In genomic region chr11:119111345-119111744, GRCm38 (mm10) we compare ENCODE assay signal across 11 mouse cellular contexts. TPM values are rescaled to one million over a fixed set of nuclear protein-coding genes. Genes with fewer than 3 reads are reported as not detected.
DNase-seq lines count a peak whose midpoint lies in the region; ATAC-seq and TF ChIP-seq lines count a peak whose summit lies in the region.
"Had no signal": no experiment of that assay in that cellular context is flagged by ENCODE, and none has a peak within 500 bp of the region (broad histone marks: within the 10 kb centered on the region; RNA-seq: fewer than 3 reads in every experiment).

No protein-coding gene starts in this region.

- no peak for TF ChIP-seq POLR2A in heart, adult 2 months (IDR thresholded peaks at IDR 0.05; ENCODE audit: insufficient read depth, low read depth, low read length)

- H3K4me1 ChIP-seq in kidney, embryonic 15.5 days: 0 out of 2 replicates have a peak, but pooled peaks cover 2% of the 10 kb centered on the region
- H3K4me1 ChIP-seq in heart, adult 2 months (ENCODE audit: control insufficient read depth, insufficient read depth, low read length): no peaks in the 10 kb centered on the region

- intact Hi-C loops in left cerebral cortex, postnatal 14 days (cut with DNase I): no loop called here
- intact Hi-C loops in heart, adult 2 months (cut with DNase I): no loop called here

- no peaks in the 10 kb centered on the region for H3K9me3 ChIP-seq in kidney, embryonic 15.5 days (replicated peaks)

- H3K27ac ChIP-seq in kidney, embryonic 15.5 days: no peak overlapping the region
- H3K27ac ChIP-seq in heart, adult 2 months: no peak overlapping the region
- H3K27ac ChIP-seq: kidney, postnatal 0 days; liver, embryonic 14.5 days had no signal

- no peak overlapping the region for H3K4me2 ChIP-seq in kidney, embryonic 15.5 days

- 16% methylated on average over 7 of the region's 7 CpGs for WGBS in kidney, embryonic 15.5 days
- WGBS in heart, adult 2 months: 23% methylated on average over 7 of the region's 7 CpGs

- no peaks in the 10 kb centered on the region for H3K36me3 ChIP-seq in kidney, embryonic 15.5 days
- no peaks in the 10 kb centered on the region for H3K36me3 ChIP-seq in heart, adult 2 months (ENCODE audit: control insufficient read depth, insufficient read depth, low read length)

- H3K9ac ChIP-seq in kidney, embryonic 15.5 days: no peak overlapping the region
- H3K9ac ChIP-seq in heart, adult 2 months (ENCODE audit: low read depth, low read length): no peak overlapping the region
- H3K9ac ChIP-seq: liver, embryonic 14.5 days had no signal

- no peaks in the 10 kb centered on the region for H3K79me2 ChIP-seq in heart, adult 2 months (replicated peaks; ENCODE audit: control insufficient read depth, insufficient read depth, low read length)

- H3K27me3 ChIP-seq in kidney, embryonic 15.5 days: peaks cover 6% of the 10 kb centered on the region
- no peaks in the 10 kb centered on the region for H3K27me3 ChIP-seq in heart, adult 2 months (ENCODE audit: control insufficient read depth, insufficient read depth, low read length)

- no peak for ATAC-seq in kidney, embryonic 15.5 days (replicated peaks; ENCODE audit: low FRiP score)
- ATAC-seq: forebrain, embryonic 14.5 days had no signal

- TF ChIP-seq CTCF in heart, adult 2 months (IDR thresholded peaks at IDR 0.05): no peak

- H3K4me3 ChIP-seq in kidney, embryonic 15.5 days (replicated peaks): no peak overlapping the region
- no peak overlapping the region for H3K4me3 ChIP-seq in heart, adult 2 months

- TF ChIP-seq EP300 in heart, adult 2 months (IDR thresholded peaks at IDR 0.05; ENCODE audit: insufficient read depth, low read depth, low read length): no peak

- peak; percentile 26 for DNase-seq in kidney, postnatal 14 days
- DNase-seq in CD4-positive helper T cell, adult 2 months (ENCODE audit: low read depth, low spot score): peak; percentile 30
- DNase-seq in embryo, embryonic 9.5 days (ENCODE audit: extremely low spot score): peak; percentile 64
- DNase-seq in lung, postnatal 36 days: peak; percentile 25
- DNase-seq in left cerebral cortex, postnatal 14 days (ENCODE audit: low spot score in 2 of 2): no peak
- DNase-seq in frontal cortex, postnatal 10 days (ENCODE audit: low spot score in 2 of 2): no peak
- no peak for DNase-seq in heart, adult 2 months

RNA-seq across cellular contexts. Expression of gene Cbx4, which starts 25.3 kb away (rescaled TPM):
- 8.6 and 9.9 TPM in 2 replicates for polyA plus RNA-seq in kidney, embryonic 15.5 days (2015; fragmentation: Nextera tagmentation; extraction: Ambion mirVana)
- 10 to 100 TPM; 63.2 to 74.0 TPM for total RNA-seq in left cerebral cortex, postnatal 14 days (2021)
- 10 to 100 TPM in 1 of 2 experiments, 1 to 10 TPM in 1; 8.1 to 12.3 TPM for total RNA-seq in heart, adult 2 months (2021)
- polyA plus RNA-seq in heart, adult 2 months (2012; rRNA removed): 4.7 and 5.4 TPM in 2 replicates

Comparison
In these comparisons a context has a peak if more than half of its experiments do, and no peak if none do; other contexts are left out.
1. DNase-seq: peak in kidney, postnatal 14 days (single experiment), CD4-positive helper T cell, adult 2 months (single experiment), embryo, embryonic 9.5 days (single experiment) and lung, postnatal 36 days (single experiment); none in left cerebral cortex, postnatal 14 days (0 of 2), frontal cortex, postnatal 10 days (0 of 2) and heart, adult 2 months (0 of 2).
2. RNA of gene Cbx4, which starts 25.3 kb away (total RNA-seq): 63.2 to 74.0 TPM in left cerebral cortex, postnatal 14 days; 8.1 to 12.3 TPM in heart, adult 2 months; every median in the first group is over 4 times any median in the second.